Mouse (Mus musculus) neural tube, embryonic 11.5 days (tissue): ENCODE data around the gene Zfp652. TPM values are rescaled to one million over a fixed set of nuclear protein-coding genes. Genes with fewer than 3 reads are reported as not detected.

Source experiments
- ATAC-seq: fragments of 200-750 bp; cut with Nextera tagmentation; 2 replicates; pipeline ENCODE4 v1.8.0; 2017; ENCODE audit warnings: moderate number of reproducible peaks, mild to moderate bottlenecking, moderate TSS enrichment, moderate library complexity; ENCODE audit not compliant: insufficient read depth, low FRiP score, low TSS enrichment
- DNase-seq: peaks from one replicate; pipeline ENCODE4 v3.0.0-alpha.2; 2015; ENCODE audit warnings: low spot score
- H3K27ac ChIP-seq: fragments of 300-500 bp; sonication (generic); 2 replicates; pipeline ENCODE4 v1.5.1; 2014; ENCODE audit warnings: low read depth, mild to moderate bottlenecking, low read length
- H3K27me3 ChIP-seq: fragments of 300-500 bp; sonication (generic); 2 replicates; pipeline ENCODE4 v1.6.1; 2014; ENCODE audit warnings: mild to moderate bottlenecking, low read length, mixed read lengths; ENCODE audit not compliant: control insufficient read depth, insufficient read depth
- H3K36me3 ChIP-seq: fragments of 300-500 bp; sonication (generic); 2 replicates; pipeline ENCODE4 v1.6.1; 2014; ENCODE audit warnings: mild to moderate bottlenecking, low read length, moderate library complexity, mixed read lengths; ENCODE audit not compliant: control insufficient read depth, insufficient read depth
- H3K4me1 ChIP-seq: fragments of 300-500 bp; sonication (generic); 2 replicates; pipeline ENCODE4 v1.6.1; 2014; ENCODE audit warnings: low read length, mixed read lengths; ENCODE audit not compliant: control insufficient read depth, insufficient read depth
- H3K4me2 ChIP-seq: fragments of 300-500 bp; sonication (generic); 2 replicates; pipeline ENCODE4 v1.6.1; 2014; ENCODE audit warnings: low read depth, mild to moderate bottlenecking, moderate library complexity
- H3K4me3 ChIP-seq: fragments of 300-500 bp; sonication (generic); 2 replicates; pipeline ENCODE4 v1.5.1; 2014; ENCODE audit warnings: low read depth, low read length
- H3K9ac ChIP-seq: fragments of 300-500 bp; sonication (generic); 2 replicates; pipeline ENCODE4 v1.6.1; 2014; ENCODE audit warnings: mild to moderate bottlenecking, low read length
- H3K9me3 ChIP-seq: fragments of 300-500 bp; sonication (generic); 2 replicates; pipeline ENCODE4 v1.6.1; 2016; ENCODE audit warnings: low read length; ENCODE audit not compliant: control insufficient read depth
- WGBS: fragments of 180-500 bp; shearing (Covaris S2); extraction: QIAGEN DNeasy Blood & Tissue Kit; methylation state at CpG from one replicate; pipeline ENCODE4 v1.1.7; 2014; 5-methylcytosine and 5-hydroxymethylcytosine counted together
- polyA plus RNA-seq: library from polyadenylated mRNA; unstranded; fragments of >200 nt; fragmentation: Nextera tagmentation; extraction: Ambion mirVana; gene quantifications from 2 replicates; pipeline ENCODE4 v1.2.1, GENCODE M21; 2014

Zfp652 gene
- polyA plus RNA-seq, 1 experiment from 2014 or later, result 12.3 TPM

DNA sequence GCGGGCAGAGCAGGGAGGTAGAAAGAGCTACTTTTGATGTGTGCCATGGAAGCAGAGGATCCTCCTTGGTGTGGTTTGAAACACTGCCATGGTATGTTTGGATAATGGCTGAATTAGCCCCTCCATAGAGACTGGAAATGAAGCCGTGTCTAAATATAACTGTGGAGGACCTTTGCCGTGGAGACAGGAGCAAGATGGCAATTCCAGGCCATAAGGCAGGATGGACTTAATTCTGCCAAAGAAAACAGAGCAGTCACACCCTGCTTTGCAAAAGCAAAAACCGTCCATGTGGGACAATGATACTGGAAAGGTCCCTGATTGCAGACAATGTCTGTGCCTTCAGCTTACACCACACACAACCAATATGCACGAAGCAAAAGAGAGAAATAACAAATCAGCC lies 81.7 kb downstream of the Zfp652 start:
- Histone ChIP-seq H3K27ac (no peak overlapping the region), H3K9ac (no peak overlapping the region), H3K4me2 (no peak overlapping the region), H3K9me3 (no peaks in the 10 kb centered on the region), H3K27me3 (peaks cover 17% of the 10 kb centered on the region), H3K4me3 (no peak overlapping the region), H3K4me1 (peaks cover 4% of the 10 kb centered on the region; the same call in 1 of the 2 replicates), H3K36me3 (no peaks in the 10 kb centered on the region)
- no peak for DNase-seq
- no peak for ATAC-seq
- WGBS, result 73% methylated on average over 5 of the region's 5 CpGs

DNA sequence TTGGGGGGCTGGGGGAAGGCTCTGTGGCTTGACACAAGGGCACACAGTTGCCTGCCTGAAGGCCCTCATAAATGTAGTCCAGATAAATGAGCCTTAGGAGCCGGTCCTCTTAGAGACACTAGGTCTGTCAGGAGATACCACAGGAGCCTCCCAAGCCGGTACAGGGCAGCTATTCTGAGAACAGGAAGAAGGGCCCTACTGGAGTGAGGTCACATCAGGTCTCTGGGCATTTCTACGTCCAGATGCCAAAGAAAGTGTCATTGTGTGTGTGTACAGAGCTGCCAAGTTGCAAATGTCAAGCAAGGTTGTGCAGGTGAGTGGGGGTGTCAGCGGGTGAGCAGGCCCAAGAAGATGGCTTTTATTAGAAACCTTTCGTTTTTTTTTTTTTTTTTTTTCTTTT lies 83.1 kb downstream of the Zfp652 start:
- H3K4me2 ChIP-seq, result no peak overlapping the region
- no peak overlapping the region for H3K9ac ChIP-seq
- 68% methylated on average over 5 of the region's 5 CpGs for WGBS
- no peaks in the 10 kb centered on the region for H3K9me3 ChIP-seq
- H3K27ac ChIP-seq, result no peak overlapping the region
- H3K36me3 ChIP-seq, result no peaks in the 10 kb centered on the region
- peaks cover 4% of the 10 kb centered on the region; the same call in 1 of the 2 replicates for H3K4me1 ChIP-seq
- no peak for ATAC-seq
- no peak overlapping the region for H3K4me3 ChIP-seq
- peaks cover 17% of the 10 kb centered on the region for H3K27me3 ChIP-seq
- no peak for DNase-seq

DNA sequence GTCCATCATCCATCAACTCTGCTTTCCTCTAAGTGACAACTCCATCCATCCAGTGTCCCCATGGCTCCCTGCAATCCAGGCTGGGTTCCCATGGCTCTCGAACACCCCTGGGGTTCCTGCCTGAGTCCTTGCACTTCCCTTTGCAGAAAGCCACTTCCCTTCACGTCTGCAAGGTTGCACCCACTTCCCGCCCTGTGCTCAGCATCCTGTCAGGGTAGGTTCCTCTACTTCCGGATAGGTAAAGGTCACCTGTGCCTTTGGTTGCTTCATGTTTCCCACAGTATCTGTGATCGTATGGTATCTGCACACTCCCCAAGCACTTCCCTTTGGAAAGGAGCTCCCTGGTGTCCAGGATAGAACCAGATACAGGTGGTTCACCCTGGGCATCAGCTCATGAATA lies 92.5 kb downstream of the Zfp652 start:
- H3K27me3 ChIP-seq, result no peaks in the 10 kb centered on the region
- no peaks in the 10 kb centered on the region; the same call in 1 of the 2 replicates for H3K9me3 ChIP-seq
- no peak overlapping the region for H3K27ac ChIP-seq
- WGBS, result 70% methylated on average over 5 of the region's 5 CpGs
- no peaks in the 10 kb centered on the region for H3K36me3 ChIP-seq
- ATAC-seq (no peak), DNase-seq (no peak)
- H3K4me1 ChIP-seq, result no peaks in the 10 kb centered on the region; the same call in 1 of the 2 replicates
- no peak overlapping the region for H3K4me2 ChIP-seq
- no peak overlapping the region for H3K4me3 ChIP-seq
- no peak overlapping the region for H3K9ac ChIP-seq

DNA sequence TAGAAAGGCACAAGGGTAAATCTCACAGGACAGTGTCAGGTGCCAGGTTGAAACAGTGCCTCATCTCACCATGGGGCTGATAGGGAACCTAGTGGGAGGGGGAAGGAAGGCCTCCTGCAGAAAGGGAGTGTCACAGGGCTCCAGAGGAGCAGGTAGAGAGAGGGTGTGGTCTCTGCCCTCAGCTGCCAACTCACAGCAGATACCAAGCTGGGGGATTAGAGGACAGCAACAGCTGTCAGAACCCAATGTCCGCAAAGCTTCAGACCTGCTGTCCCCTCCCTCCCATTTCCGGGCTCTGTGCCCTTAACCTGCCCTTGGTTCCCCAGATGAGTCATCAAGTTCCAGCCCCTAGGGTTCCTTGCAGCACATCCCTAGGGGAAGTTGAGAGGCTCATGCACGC lies 93.1 kb downstream of the Zfp652 start:
- no peaks in the 10 kb centered on the region; the same call in 1 of the 2 replicates for H3K4me1 ChIP-seq
- no peaks in the 10 kb centered on the region; the same call in 1 of the 2 replicates for H3K9me3 ChIP-seq
- no peak overlapping the region for H3K9ac ChIP-seq
- no peak overlapping the region for H3K27ac ChIP-seq
- H3K27me3 ChIP-seq, result no peaks in the 10 kb centered on the region
- DNase-seq, result no peak
- H3K4me3 ChIP-seq, result no peak overlapping the region
- 56% methylated on average over 3 of the region's 3 CpGs for WGBS
- no peak overlapping the region for H3K4me2 ChIP-seq
- no peaks in the 10 kb centered on the region for H3K36me3 ChIP-seq
- no peak for ATAC-seq

DNA sequence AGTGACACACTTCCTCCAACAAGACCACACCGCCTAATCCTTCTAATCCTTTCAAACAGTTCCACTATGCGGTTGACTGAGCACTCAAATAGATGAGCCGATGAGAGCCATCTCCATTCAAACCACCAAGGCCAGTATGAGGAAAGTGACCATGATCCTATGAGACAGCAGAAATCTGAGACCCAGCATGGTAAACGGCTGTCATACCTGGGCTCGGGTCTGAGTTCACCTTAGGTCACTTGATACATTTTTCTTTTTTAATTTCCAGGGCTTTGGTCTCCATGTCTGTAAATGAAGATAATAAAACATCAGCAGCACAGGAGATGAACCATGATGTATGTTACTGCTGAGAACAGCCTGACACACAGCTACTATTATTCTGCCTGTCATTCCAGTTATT lies 95.4 kb downstream of the Zfp652 start:
- Histone ChIP-seq H3K9ac (no peak overlapping the region), H3K4me3 (no peak overlapping the region), H3K4me2 (no peak overlapping the region), H3K36me3 (no peaks in the 10 kb centered on the region), H3K27ac (no peak overlapping the region), H3K27me3 (no peaks in the 10 kb centered on the region), H3K9me3 (no peaks in the 10 kb centered on the region; the same call in 1 of the 2 replicates), H3K4me1 (no peaks in the 10 kb centered on the region; the same call in 1 of the 2 replicates)
- ATAC-seq (no peak), DNase-seq (no peak)
- WGBS, result 96% methylated on average over 5 of the region's 5 CpGs

DNA sequence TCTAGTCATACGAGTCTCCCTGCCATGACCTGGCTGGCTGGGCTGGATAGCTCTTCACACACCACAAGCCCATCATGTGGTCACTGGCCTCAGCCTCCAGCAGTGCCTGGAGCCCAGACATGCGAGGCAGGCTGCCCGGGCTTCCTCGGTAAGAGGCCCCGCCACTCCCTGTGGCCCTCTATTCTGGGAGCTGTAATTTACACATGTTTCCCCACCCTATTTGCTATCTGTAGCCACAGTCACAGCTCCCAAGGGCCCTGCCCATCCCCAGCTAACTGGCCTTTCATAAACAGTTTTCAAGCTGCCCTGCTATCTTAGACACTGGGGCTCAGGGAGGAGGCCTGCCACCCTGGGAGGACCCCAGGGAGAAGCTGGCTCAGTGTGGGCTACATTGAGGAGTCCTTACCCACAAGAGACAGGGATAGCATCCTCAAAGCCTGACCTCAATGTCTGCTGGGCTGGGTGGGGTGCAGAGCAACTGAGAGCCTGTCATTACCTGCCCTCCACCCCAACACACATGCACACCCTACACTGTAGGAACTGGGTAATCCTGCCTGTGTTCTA lies 96.1 kb downstream of the Zfp652 start:
- ATAC-seq, result no peak
- no peaks in the 10 kb centered on the region; the same call in 1 of the 2 replicates for H3K9me3 ChIP-seq
- 90% methylated on average over 5 of the region's 5 CpGs for WGBS
- no peaks in the 10 kb centered on the region; the same call in 1 of the 2 replicates for H3K4me1 ChIP-seq
- H3K9ac ChIP-seq, result peak overlapping the region; percentile 6; the same call in 1 of the 2 replicates
- H3K4me3 ChIP-seq, result no peak overlapping the region
- H3K36me3 ChIP-seq, result no peaks in the 10 kb centered on the region
- H3K27me3 ChIP-seq, result no peaks in the 10 kb centered on the region
- no peak for DNase-seq
- H3K4me2 ChIP-seq, result no peak overlapping the region
- no peak overlapping the region for H3K27ac ChIP-seq

DNA sequence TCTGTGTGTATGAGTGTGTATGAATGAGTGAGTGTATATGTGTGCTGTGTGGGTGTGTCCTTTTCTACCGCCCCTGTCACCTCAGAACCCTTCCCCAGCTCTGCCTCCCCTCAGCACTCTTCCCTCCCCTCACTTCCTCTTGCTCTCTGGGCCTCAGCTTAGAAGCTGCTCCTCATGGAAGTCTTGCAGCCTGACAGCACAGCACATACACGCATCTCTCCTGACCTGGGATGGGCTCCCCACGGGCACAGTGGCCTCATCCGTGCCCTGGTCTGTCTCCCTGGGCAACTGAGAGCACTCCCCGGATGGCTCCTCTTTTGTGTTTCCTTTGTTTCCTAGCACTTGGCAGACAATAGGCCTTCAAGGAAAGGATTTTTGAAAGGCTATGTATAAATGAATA lies 97.1 kb downstream of the Zfp652 start:
- DNase-seq, result no peak
- no peaks in the 10 kb centered on the region; the same call in 1 of the 2 replicates for H3K9me3 ChIP-seq
- H3K9ac ChIP-seq, result no peak overlapping the region
- WGBS, result 38% methylated on average over 5 of the region's 5 CpGs
- no peak overlapping the region for H3K4me2 ChIP-seq
- no peaks in the 10 kb centered on the region for H3K36me3 ChIP-seq
- H3K4me1 ChIP-seq, result no peaks in the 10 kb centered on the region; the same call in 1 of the 2 replicates
- H3K27ac ChIP-seq, result no peak overlapping the region
- ATAC-seq, result no peak
- no peaks in the 10 kb centered on the region for H3K27me3 ChIP-seq
- H3K4me3 ChIP-seq, result no peak overlapping the region

DNA sequence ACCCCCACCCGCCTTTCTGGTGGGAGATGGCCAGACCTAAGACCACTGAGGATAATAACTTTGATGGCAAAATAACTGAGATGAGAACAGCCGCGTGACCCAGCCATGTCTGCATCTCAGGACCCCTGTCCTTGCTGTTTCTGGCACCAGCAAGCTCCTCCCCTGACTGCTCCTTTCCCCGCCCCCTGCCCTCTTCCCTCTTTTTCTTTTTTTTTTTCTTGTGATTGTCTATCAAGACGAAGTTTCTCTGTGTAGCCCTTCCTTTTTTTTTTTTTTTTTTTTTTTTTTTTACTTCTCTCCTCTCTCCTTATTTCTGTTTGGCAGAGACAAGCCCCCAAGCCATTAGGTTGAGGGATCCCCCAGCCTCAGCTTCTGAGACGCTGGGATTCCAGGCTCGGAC lies 98.4 kb downstream of the Zfp652 start:
- Histone ChIP-seq H3K27me3 (no peaks in the 10 kb centered on the region), H3K36me3 (no peaks in the 10 kb centered on the region), H3K4me1 (no peaks in the 10 kb centered on the region; the same call in 1 of the 2 replicates), H3K9ac (no peak overlapping the region), H3K4me2 (no peak overlapping the region), H3K4me3 (no peak overlapping the region), H3K27ac (no peak overlapping the region), H3K9me3 (no peaks in the 10 kb centered on the region; the same call in 1 of the 2 replicates)
- WGBS, result 55% methylated on average over 7 of the region's 7 CpGs
- no peak for DNase-seq
- no peak for ATAC-seq

DNA sequence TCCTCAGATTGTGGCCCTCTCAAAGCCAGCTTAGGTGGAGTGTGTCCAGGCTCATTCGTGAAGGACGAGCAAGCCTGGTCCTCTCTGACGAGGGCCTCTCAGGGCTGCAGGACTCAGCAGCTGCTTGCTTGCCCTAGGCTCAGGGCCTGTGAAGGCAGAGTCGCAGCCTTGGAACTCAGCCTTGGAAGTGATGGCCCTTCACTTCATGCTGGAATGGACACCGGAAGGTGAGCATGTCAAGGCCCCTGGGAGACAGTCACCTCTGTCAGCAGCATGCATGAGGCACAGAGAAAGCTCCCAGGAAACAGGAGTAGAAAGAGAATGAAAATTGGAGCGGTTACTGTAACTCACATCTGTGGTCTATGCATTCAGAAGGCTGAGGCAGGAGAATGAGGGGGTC lies 99.3 kb downstream of the Zfp652 start:
- 84% methylated on average over 6 of the region's 6 CpGs for WGBS
- DNase-seq, result no peak
- ATAC-seq, result no peak

More for the DNA sequence above, 99.3 kb downstream of the Zfp652 start:
- H3K36me3 ChIP-seq, result no peaks in the 10 kb centered on the region
- H3K4me2 ChIP-seq, result no peak overlapping the region
- no peaks in the 10 kb centered on the region; the same call in 1 of the 2 replicates for H3K9me3 ChIP-seq
- no peaks in the 10 kb centered on the region; the same call in 1 of the 2 replicates for H3K4me1 ChIP-seq
- H3K4me3 ChIP-seq, result no peak overlapping the region
- H3K27ac ChIP-seq, result no peak overlapping the region
- no peaks in the 10 kb centered on the region for H3K27me3 ChIP-seq
- no peak overlapping the region for H3K9ac ChIP-seq
